Mouse (Mus musculus): ENCODE results near the gene Usp18.

DNA sequence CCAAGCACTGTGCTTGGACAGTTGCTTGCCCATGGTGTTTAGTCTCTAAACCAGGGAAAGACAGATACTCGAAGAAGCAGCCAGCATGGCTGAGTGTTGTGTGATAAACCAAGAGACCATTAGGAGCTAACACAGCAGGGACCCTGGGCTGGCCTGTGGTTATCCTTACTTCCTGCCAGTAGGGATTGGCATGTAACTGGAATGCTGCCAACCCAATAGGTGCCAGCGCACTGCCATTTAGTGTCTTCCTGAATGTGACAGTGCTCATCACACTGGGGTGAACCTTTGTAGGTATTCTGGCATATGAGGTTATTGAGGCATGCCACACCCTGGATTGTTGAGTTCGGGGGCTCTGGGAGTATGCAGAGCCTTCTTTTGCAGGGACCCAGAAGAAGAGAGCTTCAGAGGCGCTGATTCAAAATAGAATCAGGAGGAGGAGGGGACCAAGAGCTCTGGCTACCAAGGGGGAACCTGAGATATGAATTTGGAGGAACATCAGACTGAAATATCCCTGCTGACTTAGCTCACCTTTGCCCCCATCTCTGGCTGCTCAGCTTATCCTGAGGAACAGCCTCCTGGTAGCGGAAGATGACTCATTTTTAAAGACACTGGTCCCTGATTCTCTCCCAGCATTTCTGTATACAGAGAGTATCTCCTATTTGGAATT is 29.0 kb upstream of the Usp18 start:
- TF ChIP-seq CTCF (IDR thresholded peaks at IDR 0.05), result no peak
- no peak for TF ChIP-seq EP300 (IDR thresholded peaks at IDR 0.05)
